Comparison of ENCODE assay signal across 25 mouse cellular contexts in genomic region chrX:21389992-21390391, GRCm38 (mm10).
DNase-seq lines count a peak whose midpoint lies in the region; ATAC-seq and TF ChIP-seq lines count a peak whose summit lies in the region.
"Had no signal": no experiment of that assay in that cellular context is flagged by ENCODE, and none has a peak within 500 bp of the region (broad histone marks: within the 10 kb centered on the region; RNA-seq: fewer than 3 reads in every experiment).

No protein-coding gene starts in this region.

- H3K27me3 ChIP-seq in intestine, postnatal 0 days (replicated peaks; ENCODE audit: control insufficient read depth, insufficient read depth, low read length): no peaks in the 10 kb centered on the region
- H3K27me3 ChIP-seq in intestine, embryonic 15.5 days (replicated peaks): no peaks in the 10 kb centered on the region
- no peaks in the 10 kb centered on the region for H3K27me3 ChIP-seq in midbrain, postnatal 0 days (ENCODE audit: insufficient read depth, low read length)
- no peaks in the 10 kb centered on the region for H3K27me3 ChIP-seq in midbrain, embryonic 15.5 days (replicated peaks)
- no peaks in the 10 kb centered on the region for H3K27me3 ChIP-seq in stomach, postnatal 0 days (ENCODE audit: control insufficient read depth, insufficient read depth, low read length)
- H3K27me3 ChIP-seq: embryonic facial prominence, embryonic 13.5 days; embryonic facial prominence, embryonic 15.5 days; forebrain, embryonic 12.5 days had no signal

- no peak overlapping the region for H3K4me3 ChIP-seq in intestine, postnatal 0 days (ENCODE audit: low read depth, low read length)
- H3K4me3 ChIP-seq in intestine, embryonic 15.5 days (replicated peaks): no peak overlapping the region
- H3K4me3 ChIP-seq in layer of hippocampus, adult 2 months: no peak overlapping the region
- H3K4me3 ChIP-seq in midbrain, postnatal 0 days (ENCODE audit: low read depth, low read length): no peak overlapping the region
- H3K4me3 ChIP-seq in midbrain, embryonic 15.5 days: no peak overlapping the region
- H3K4me3 ChIP-seq in stomach, postnatal 0 days (ENCODE audit: low read depth, low read length): no peak overlapping the region
- H3K4me3 ChIP-seq: embryonic facial prominence, embryonic 13.5 days; embryonic facial prominence, embryonic 15.5 days; erythroblast, embryonic 14.5 days; forebrain, embryonic 10.5 days; forebrain, embryonic 12.5 days had no signal

- H3K9me3 ChIP-seq in intestine, postnatal 0 days (ENCODE audit: control insufficient read depth): no peaks in the 10 kb centered on the region
- no peaks in the 10 kb centered on the region for H3K9me3 ChIP-seq in intestine, embryonic 15.5 days
- no peaks in the 10 kb centered on the region for H3K9me3 ChIP-seq in midbrain, postnatal 0 days (ENCODE audit: low read length)
- H3K9me3 ChIP-seq in midbrain, embryonic 15.5 days: no peaks in the 10 kb centered on the region
- no peaks in the 10 kb centered on the region for H3K9me3 ChIP-seq in stomach, postnatal 0 days (ENCODE audit: control insufficient read depth, low read length)
- H3K9me3 ChIP-seq: embryonic facial prominence, embryonic 13.5 days; embryonic facial prominence, embryonic 15.5 days; forebrain, embryonic 10.5 days; forebrain, embryonic 12.5 days had no signal

- peak; percentile 30; the same call in 1 of the 2 replicates for TF ChIP-seq CTCF in intestine, postnatal 0 days (IDR thresholded peaks at IDR 0.05; ENCODE audit: low read depth)
- peak; percentile 57 for TF ChIP-seq CTCF in layer of hippocampus, adult 2 months (conservative IDR thresholded peaks at IDR 0.05)
- peak; percentile 28; the same call in 1 of the 2 replicates for TF ChIP-seq CTCF in midbrain, postnatal 0 days (IDR thresholded peaks at IDR 0.05)
- peak; percentile 35 for TF ChIP-seq CTCF in stomach, postnatal 0 days (IDR thresholded peaks at IDR 0.05; ENCODE audit: low read depth)

- no peak overlapping the region for H3K9ac ChIP-seq in intestine, postnatal 0 days (ENCODE audit: low read depth, low read length)
- no peak overlapping the region for H3K9ac ChIP-seq in intestine, embryonic 15.5 days
- H3K9ac ChIP-seq in midbrain, postnatal 0 days (replicated peaks; ENCODE audit: low read length, poor library complexity, severe bottlenecking): no peak overlapping the region
- H3K9ac ChIP-seq in midbrain, embryonic 15.5 days: no peak overlapping the region
- H3K9ac ChIP-seq in stomach, postnatal 0 days (ENCODE audit: low read length): no peak overlapping the region
- H3K9ac ChIP-seq: embryonic facial prominence, embryonic 13.5 days; embryonic facial prominence, embryonic 15.5 days; forebrain, embryonic 12.5 days had no signal

- 27% methylated on average over 1 of the region's 1 CpGs for WGBS in intestine, postnatal 0 days
- 35% methylated on average over 1 of the region's 1 CpGs for WGBS in intestine, embryonic 15.5 days
- WGBS in midbrain, postnatal 0 days: 71% methylated on average over 1 of the region's 1 CpGs
- WGBS in midbrain, embryonic 15.5 days: 79% methylated on average over 1 of the region's 1 CpGs
- WGBS in stomach, postnatal 0 days: 38% methylated on average over 1 of the region's 1 CpGs

- H3K36me3 ChIP-seq in intestine, postnatal 0 days (ENCODE audit: control insufficient read depth, insufficient read depth): no peaks in the 10 kb centered on the region
- no peaks in the 10 kb centered on the region for H3K36me3 ChIP-seq in intestine, embryonic 15.5 days
- H3K36me3 ChIP-seq in midbrain, postnatal 0 days (ENCODE audit: insufficient read depth, low read length): no peaks in the 10 kb centered on the region
- no peaks in the 10 kb centered on the region for H3K36me3 ChIP-seq in midbrain, embryonic 15.5 days (replicated peaks)
- H3K36me3 ChIP-seq in stomach, postnatal 0 days (ENCODE audit: control insufficient read depth, insufficient read depth, low read length): no peaks in the 10 kb centered on the region
- H3K36me3 ChIP-seq: embryonic facial prominence, embryonic 13.5 days; embryonic facial prominence, embryonic 15.5 days; forebrain, embryonic 10.5 days; forebrain, embryonic 12.5 days had no signal

- no peaks in the 10 kb centered on the region for H3K4me1 ChIP-seq in intestine, postnatal 0 days (replicated peaks; ENCODE audit: control insufficient read depth, insufficient read depth, low read length)
- no peaks in the 10 kb centered on the region for H3K4me1 ChIP-seq in intestine, embryonic 15.5 days (replicated peaks)
- no peaks in the 10 kb centered on the region for H3K4me1 ChIP-seq in midbrain, postnatal 0 days (ENCODE audit: insufficient read depth, low read length)
- no peaks in the 10 kb centered on the region for H3K4me1 ChIP-seq in midbrain, embryonic 15.5 days
- H3K4me1 ChIP-seq in stomach, postnatal 0 days (replicated peaks; ENCODE audit: control insufficient read depth, insufficient read depth): no peaks in the 10 kb centered on the region
- H3K4me1 ChIP-seq: embryonic facial prominence, embryonic 13.5 days; embryonic facial prominence, embryonic 15.5 days; forebrain, embryonic 10.5 days; forebrain, embryonic 12.5 days had no signal

- ATAC-seq in intestine, postnatal 0 days: no peak
- no peak for ATAC-seq in intestine, embryonic 15.5 days
- no peak for ATAC-seq in midbrain, postnatal 0 days (ENCODE audit: low FRiP score)
- ATAC-seq in midbrain, embryonic 15.5 days (replicated peaks): no peak
- no peak for ATAC-seq in stomach, postnatal 0 days (ENCODE audit: low FRiP score, low TSS enrichment)
- ATAC-seq: forebrain, embryonic 14.5 days; forebrain, embryonic 16.5 days had no signal

- TF ChIP-seq EP300 in stomach, postnatal 0 days (optimal IDR thresholded peaks at IDR 0.05): no peak

- no peak overlapping the region for H3K27ac ChIP-seq in intestine, postnatal 0 days (ENCODE audit: low read depth, low read length)
- no peak overlapping the region for H3K27ac ChIP-seq in intestine, embryonic 15.5 days
- H3K27ac ChIP-seq in layer of hippocampus, adult 2 months: no peak overlapping the region
- H3K27ac ChIP-seq in midbrain, postnatal 0 days (ENCODE audit: low read depth, low read length): no peak overlapping the region
- H3K27ac ChIP-seq in midbrain, embryonic 15.5 days: no peak overlapping the region
- H3K27ac ChIP-seq in stomach, postnatal 0 days (replicated peaks): no peak overlapping the region
- H3K27ac ChIP-seq: embryonic facial prominence, embryonic 13.5 days; embryonic facial prominence, embryonic 15.5 days; forebrain, embryonic 10.5 days; forebrain, embryonic 12.5 days had no signal

- no peak for DNase-seq in layer of hippocampus, adult 2 months (ENCODE audit: low spot score in 2 of 2)
- no peak for DNase-seq in layer of hippocampus, adult 9-11 months
- no peak for DNase-seq in midbrain, postnatal 0 days (ENCODE audit: low spot score)
- no peak for DNase-seq in stomach, postnatal 0 days (ENCODE audit: low spot score)
- DNase-seq in heart, adult 9 months (ENCODE audit: low spot score in 2 of 2): no peak
- DNase-seq: adrenal gland, adult 2 months; adrenal gland, postnatal 10 days; adrenal gland, postnatal 25 days; cerebellum, adult 11 months; cerebellum, adult 18-20 months; cerebellum, adult 8-10 months; cerebellum, adult 9-11 months; cerebellum, postnatal 14 days; cerebellum, postnatal 36 days; embryo, embryonic 11 days had no signal

- H3K4me2 ChIP-seq in intestine, postnatal 0 days (replicated peaks; ENCODE audit: low read depth): no peak overlapping the region
- H3K4me2 ChIP-seq in intestine, embryonic 15.5 days (replicated peaks): no peak overlapping the region
- no peak overlapping the region for H3K4me2 ChIP-seq in midbrain, postnatal 0 days (ENCODE audit: low read depth, low read length, poor library complexity, severe bottlenecking)
- no peak overlapping the region for H3K4me2 ChIP-seq in midbrain, embryonic 15.5 days
- H3K4me2 ChIP-seq in stomach, postnatal 0 days (replicated peaks; ENCODE audit: low read depth): no peak overlapping the region
- H3K4me2 ChIP-seq: embryonic facial prominence, embryonic 13.5 days; embryonic facial prominence, embryonic 15.5 days; forebrain, embryonic 12.5 days had no signal
